Mouse (Mus musculus) liver, embryonic 15.5 days (tissue): ENCODE measurements around the gene Il34. TPM values are rescaled to one million over a fixed set of nuclear protein-coding genes. Genes with fewer than 3 reads are reported as not detected.

Experiments
- ATAC-seq: fragments of 200-750 bp; cut with Nextera tagmentation; 2 replicates; pipeline ENCODE4 v1.8.0; 2017; ENCODE audit warnings: moderate number of reproducible peaks, mild to moderate bottlenecking, moderate library complexity; ENCODE audit not compliant: insufficient read depth
- H3K27ac ChIP-seq: fragments of 300-500 bp; sonication (generic); replicated peaks from 2 replicates; pipeline ENCODE4 v1.5.1; 2015; ENCODE audit warnings: mild to moderate bottlenecking, inconsistent platforms
- H3K27me3 ChIP-seq: fragments of 300-500 bp; sonication (generic); 2 replicates; pipeline ENCODE4 v1.6.1; 2015; ENCODE audit warnings: mild to moderate bottlenecking, inconsistent platforms
- H3K36me3 ChIP-seq: fragments of 300-500 bp; sonication (generic); replicated peaks from 2 replicates; pipeline ENCODE4 v1.6.1; 2015; ENCODE audit warnings: moderate library complexity, mild to moderate bottlenecking, inconsistent platforms
- H3K4me1 ChIP-seq: fragments of 300-500 bp; sonication (generic); replicated peaks from 2 replicates; pipeline ENCODE4 v1.6.1; 2015; ENCODE audit warnings: inconsistent platforms
- H3K4me2 ChIP-seq: fragments of 300-500 bp; sonication (generic); 2 replicates; pipeline ENCODE4 v1.6.1; 2015; ENCODE audit warnings: moderate library complexity, mild to moderate bottlenecking, inconsistent platforms
- H3K4me3 ChIP-seq: fragments of 300-500 bp; sonication (generic); replicated peaks from 2 replicates; pipeline ENCODE4 v1.5.1; 2015; ENCODE audit warnings: mild to moderate bottlenecking, inconsistent platforms
- H3K9ac ChIP-seq: fragments of 300-500 bp; sonication (generic); 2 replicates; pipeline ENCODE4 v1.6.1; 2015; ENCODE audit warnings: moderate library complexity, mild to moderate bottlenecking, inconsistent platforms
- H3K9me3 ChIP-seq: fragments of 300-500 bp; sonication (generic); replicated peaks from 2 replicates; pipeline ENCODE4 v1.6.1; 2016; ENCODE audit warnings: inconsistent platforms
- WGBS: fragments of 180-500 bp; shearing (Covaris S2); methylation state at CpG from one replicate; pipeline ENCODE4 v1.1.7; 2015; ENCODE audit warnings: mixed read lengths; ENCODE audit not compliant: insufficient replicate concordance; 5-methylcytosine and 5-hydroxymethylcytosine counted together
- polyA plus RNA-seq: library from polyadenylated mRNA; unstranded; fragments of >200 nt; fragmentation: Nextera tagmentation; extraction: Ambion mirVana; gene quantifications from 2 replicates; pipeline ENCODE4 v1.2.1, GENCODE M21; 2015

The Il34 gene
- polyA plus RNA-seq, 1 experiment from 2014 or later = 0.23 TPM

- WGBS = 70% methylated on average over 8 of the region's 8 CpGs
- H3K4me2 ChIP-seq = no peak overlapping the region
- no peaks in the 10 kb centered on the region for H3K27me3 ChIP-seq
- no peaks in the 10 kb centered on the region for H3K9me3 ChIP-seq
- H3K9ac ChIP-seq = no peak overlapping the region
- no peak overlapping the region for H3K4me3 ChIP-seq
- no peak for ATAC-seq
- H3K36me3 ChIP-seq = no peaks in the 10 kb centered on the region
- H3K27ac ChIP-seq = no peak overlapping the region
- no peaks in the 10 kb centered on the region for H3K4me1 ChIP-seq
Observed at GRCm38 (mm10) chr8:110733036-110733435, 72.7 kb downstream of the Il34 start.

- no peaks in the 10 kb centered on the region for H3K27me3 ChIP-seq
- no peak overlapping the region for H3K4me2 ChIP-seq
- no peak overlapping the region for H3K27ac ChIP-seq
- no peaks in the 10 kb centered on the region for H3K36me3 ChIP-seq
- 73% methylated on average over 8 of the region's 8 CpGs for WGBS
- no peaks in the 10 kb centered on the region for H3K9me3 ChIP-seq
- ATAC-seq = no peak
- no peaks in the 10 kb centered on the region for H3K4me1 ChIP-seq
- no peak overlapping the region for H3K4me3 ChIP-seq
- H3K9ac ChIP-seq = no peak overlapping the region
Observed at GRCm38 (mm10) chr8:110731346-110731859, 74.3 kb downstream of the Il34 start.

- Histone ChIP-seq H3K4me3 (no peak overlapping the region), H3K27ac (no peak overlapping the region), H3K27me3 (peaks cover 19% of the 10 kb centered on the region), H3K9me3 (no peaks in the 10 kb centered on the region), H3K36me3 (no peaks in the 10 kb centered on the region), H3K9ac (no peak overlapping the region), H3K4me2 (no peak overlapping the region), H3K4me1 (peaks cover 16% of the 10 kb centered on the region)
- WGBS = 13% methylated on average over 18 of the region's 18 CpGs
- ATAC-seq = no peak
Observed at GRCm38 (mm10) chr8:110726893-110727292, 78.8 kb downstream of the Il34 start.

GRCm38 (mm10) chr8:110725084-110725838, 80.5 kb downstream of the Il34 start:
- no peaks in the 10 kb centered on the region for H3K9me3 ChIP-seq
- no peak overlapping the region for H3K9ac ChIP-seq
- H3K27me3 ChIP-seq = peaks cover 35% of the 10 kb centered on the region
- peaks cover 25% of the 10 kb centered on the region for H3K4me1 ChIP-seq
- ATAC-seq = no peak
- WGBS = 50% methylated on average over 7 of the region's 7 CpGs
- H3K27ac ChIP-seq = no peak overlapping the region
- H3K4me3 ChIP-seq = no peak overlapping the region
- H3K36me3 ChIP-seq = no peaks in the 10 kb centered on the region
- no peak overlapping the region for H3K4me2 ChIP-seq

- peaks cover 43% of the 10 kb centered on the region for H3K27me3 ChIP-seq
- WGBS = 69% methylated on average over 3 of the region's 3 CpGs
- H3K9ac ChIP-seq = no peak overlapping the region
- H3K9me3 ChIP-seq = no peaks in the 10 kb centered on the region
- H3K4me1 ChIP-seq = peaks cover 25% of the 10 kb centered on the region
- no peak for ATAC-seq
- no peaks in the 10 kb centered on the region for H3K36me3 ChIP-seq
- no peak overlapping the region for H3K4me2 ChIP-seq
- no peak overlapping the region for H3K27ac ChIP-seq
- no peak overlapping the region for H3K4me3 ChIP-seq
Observed at GRCm38 (mm10) chr8:110724493-110724892, 81.2 kb downstream of the Il34 start.

GRCm38 (mm10) chr8:110722414-110723011, 83.2 kb downstream of the Il34 start:
- H3K4me1 ChIP-seq = peaks cover 28% of the 10 kb centered on the region
- no peaks in the 10 kb centered on the region for H3K9me3 ChIP-seq
- no peak overlapping the region for H3K27ac ChIP-seq
- no peaks in the 10 kb centered on the region for H3K36me3 ChIP-seq
- WGBS = 55% methylated on average over 11 of the region's 11 CpGs
- H3K4me3 ChIP-seq = peak overlapping the region; percentile 55; the same call in 1 of the 2 replicates
- 0 out of 2 replicates have a peak overlapping the region, but pooled peaks have one; percentile 15 for H3K9ac ChIP-seq
- peaks cover 52% of the 10 kb centered on the region for H3K27me3 ChIP-seq
- ATAC-seq = no peak
- H3K4me2 ChIP-seq = peak overlapping the region; percentile 67

GRCm38 (mm10) chr8:110721606-110722413, 83.9 kb downstream of the Il34 start:
- WGBS = 2% methylated on average over 41 of the region's 59 CpGs
- peak overlapping the region; percentile 67 for H3K4me2 ChIP-seq
- H3K9ac ChIP-seq = peak overlapping the region; percentile 35; the same call in 1 of the 2 replicates
- no peaks in the 10 kb centered on the region for H3K9me3 ChIP-seq
- peaks cover 52% of the 10 kb centered on the region for H3K27me3 ChIP-seq
- ATAC-seq = peak; percentile 23
- peak overlapping the region; percentile 55 for H3K4me3 ChIP-seq
- H3K36me3 ChIP-seq = no peaks in the 10 kb centered on the region
- H3K27ac ChIP-seq = 0 out of 2 replicates have a peak overlapping the region, but pooled peaks have one; percentile 19
- peaks cover 28% of the 10 kb centered on the region for H3K4me1 ChIP-seq

- ATAC-seq = peak; percentile 47
- Histone ChIP-seq H3K9me3 (no peaks in the 10 kb centered on the region), H3K36me3 (no peaks in the 10 kb centered on the region), H3K4me1 (peaks cover 28% of the 10 kb centered on the region), H3K27me3 (peaks cover 52% of the 10 kb centered on the region), H3K9ac (peak within 1 kb of the TSS; percentile 35; the same call in 1 of the 2 replicates), H3K27ac (0 out of 2 replicates have a peak within 1 kb of the TSS, but pooled peaks have one; percentile 19), H3K4me3 (peak within 1 kb of the TSS; percentile 55), H3K4me2 (peak within 1 kb of the TSS; percentile 67)
- 5% methylated on average over 75 of the region's 75 CpGs for WGBS
Observed at GRCm38 (mm10) chr8:110720685-110721598, 84.8 kb downstream of the Il34 start, which contains the start of gene Mtss1l. Gene Mtss1l (plus strand): TSS chr8:110721476.

- no peak overlapping the region for H3K4me2 ChIP-seq
- H3K4me3 ChIP-seq = no peak overlapping the region
- no peaks in the 10 kb centered on the region for H3K9me3 ChIP-seq
- peaks cover 52% of the 10 kb centered on the region for H3K27me3 ChIP-seq
- peaks cover 22% of the 10 kb centered on the region for H3K4me1 ChIP-seq
- 54% methylated on average over 6 of the region's 6 CpGs for WGBS
- H3K27ac ChIP-seq = no peak overlapping the region
- no peak overlapping the region for H3K9ac ChIP-seq
- ATAC-seq = no peak
- H3K36me3 ChIP-seq = no peaks in the 10 kb centered on the region
Observed at GRCm38 (mm10) chr8:110719898-110720653, 85.6 kb downstream of the Il34 start.
